Mouse (Mus musculus) kidney, embryonic 14.5 days (tissue): ENCODE measurements around the gene Ptbp3. TPM values are rescaled to one million over a fixed set of nuclear protein-coding genes. Genes with fewer than 3 reads are reported as not detected.

Source experiments
- ATAC-seq: fragments of 200-750 bp; cut with Nextera tagmentation; 2 replicates; pipeline ENCODE4 v1.8.0; 2017; ENCODE audit warnings: moderate number of reproducible peaks, mild to moderate bottlenecking, moderate TSS enrichment, moderate library complexity; ENCODE audit not compliant: low FRiP score, low TSS enrichment
- H3K27ac ChIP-seq: fragments of 300-500 bp; sonication (generic); 2 replicates; pipeline ENCODE4 v1.5.1; 2014; ENCODE audit warnings: low read depth, mild to moderate bottlenecking, low read length, moderate library complexity, mixed read lengths
- H3K27me3 ChIP-seq: fragments of 300-500 bp; sonication (generic); 2 replicates; pipeline ENCODE4 v1.6.1; 2014; ENCODE audit warnings: mild to moderate bottlenecking, low read length; ENCODE audit not compliant: control insufficient read depth, insufficient read depth
- H3K36me3 ChIP-seq: fragments of 300-500 bp; sonication (generic); 2 replicates; pipeline ENCODE4 v1.6.1; 2014; ENCODE audit warnings: low read length, mixed read lengths; ENCODE audit not compliant: control insufficient read depth, insufficient read depth
- H3K4me1 ChIP-seq: fragments of 300-500 bp; sonication (generic); 2 replicates; pipeline ENCODE4 v1.6.1; 2014; ENCODE audit warnings: low read length, mixed read lengths; ENCODE audit not compliant: control insufficient read depth, insufficient read depth
- H3K4me2 ChIP-seq: fragments of 300-500 bp; sonication (generic); replicated peaks from 2 replicates; pipeline ENCODE4 v1.6.1; 2014; ENCODE audit warnings: low read depth, mild to moderate bottlenecking, low read length
- H3K4me3 ChIP-seq: fragments of 300-500 bp; sonication (generic); 2 replicates; pipeline ENCODE4 v1.5.1; 2014; ENCODE audit warnings: mild to moderate bottlenecking, low read length
- H3K9ac ChIP-seq: fragments of 300-500 bp; sonication (generic); 2 replicates; pipeline ENCODE4 v1.6.1; 2014; ENCODE audit warnings: low read depth, mild to moderate bottlenecking, low read length, moderate library complexity
- H3K9me3 ChIP-seq: fragments of 300-500 bp; sonication (generic); 2 replicates; pipeline ENCODE4 v1.6.1; 2016; ENCODE audit warnings: low read length; ENCODE audit not compliant: control insufficient read depth
- WGBS: fragments of 180-500 bp; shearing (Covaris S2); extraction: QIAGEN DNeasy Blood & Tissue Kit; methylation state at CpG from one replicate; pipeline ENCODE4 v1.1.7; 2014; 5-methylcytosine and 5-hydroxymethylcytosine counted together
- polyA plus RNA-seq: library from polyadenylated mRNA; unstranded; fragments of >200 nt; fragmentation: Nextera tagmentation; extraction: Ambion mirVana; gene quantifications from 2 replicates; pipeline ENCODE4 v1.2.1, GENCODE M21; 2014

The Ptbp3 gene
- polyA plus RNA-seq, 1 experiment from 2014 or later = 86.1 TPM

DNA sequence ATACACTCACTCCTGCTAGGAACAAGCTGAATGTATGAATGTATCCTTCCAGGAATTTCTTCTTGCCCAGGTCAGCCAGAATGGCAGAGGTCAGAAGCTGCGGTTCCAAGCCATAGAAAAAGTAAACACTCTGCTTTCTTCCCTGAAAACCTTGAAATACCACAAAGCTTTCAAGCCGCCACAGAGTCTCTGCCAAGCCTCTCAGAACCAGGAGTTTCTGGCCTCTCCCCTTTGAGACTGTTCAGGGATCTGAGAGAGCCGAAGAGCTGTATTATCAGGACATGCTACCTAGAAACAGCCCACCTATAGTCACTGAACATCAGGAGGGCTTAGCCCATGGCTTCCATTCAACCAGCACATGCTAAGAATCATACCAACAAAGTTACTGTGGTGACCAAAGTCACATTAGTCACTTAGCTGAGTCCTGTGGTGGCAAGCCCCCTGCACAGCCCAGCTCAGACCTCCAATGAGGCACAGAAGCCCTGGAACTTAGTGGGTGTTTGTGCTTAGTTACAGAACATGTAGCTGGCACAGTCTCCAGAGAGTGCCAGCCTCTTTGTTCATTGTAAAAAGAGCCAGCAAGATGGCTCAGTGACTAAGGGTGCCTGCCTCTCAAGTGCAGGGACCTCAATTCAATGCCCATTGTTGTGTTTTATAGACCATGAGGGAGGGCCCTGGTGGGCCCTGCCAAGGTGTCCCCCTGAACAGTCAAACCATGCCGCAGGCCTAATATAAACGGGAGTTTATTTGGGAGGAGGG, 127.0 kb downstream of the Ptbp3 start:
- 40% methylated on average over 5 of the region's 5 CpGs for WGBS
- Histone ChIP-seq H3K9ac (no peak overlapping the region), H3K4me3 (no peak overlapping the region), H3K36me3 (no peaks in the 10 kb centered on the region), H3K9me3 (no peaks in the 10 kb centered on the region), H3K27ac (peak overlapping the region; percentile 55; the same call in 1 of the 2 replicates), H3K27me3 (no peaks in the 10 kb centered on the region), H3K4me2 (no peak overlapping the region), H3K4me1 (no peaks in the 10 kb centered on the region)
- no peak for ATAC-seq

Other genes starting within 250 kb of the Ptbp3 start
- gene Susd1, start 110.7 kb downstream of the Ptbp3 start, polyA plus RNA-seq = 5.5 and 8.3 TPM in 2 replicates
- gene Hsdl2, start 32.2 kb upstream of the Ptbp3 start, polyA plus RNA-seq = 20.5 and 21.4 TPM in 2 replicates
- 29.7 and 47.3 TPM in 2 replicates for gene E130308A19Rik, start 76.8 kb upstream of the Ptbp3 start, polyA plus RNA-seq